Mouse (Mus musculus): ENCODE data around the gene Usp49.

DNA sequence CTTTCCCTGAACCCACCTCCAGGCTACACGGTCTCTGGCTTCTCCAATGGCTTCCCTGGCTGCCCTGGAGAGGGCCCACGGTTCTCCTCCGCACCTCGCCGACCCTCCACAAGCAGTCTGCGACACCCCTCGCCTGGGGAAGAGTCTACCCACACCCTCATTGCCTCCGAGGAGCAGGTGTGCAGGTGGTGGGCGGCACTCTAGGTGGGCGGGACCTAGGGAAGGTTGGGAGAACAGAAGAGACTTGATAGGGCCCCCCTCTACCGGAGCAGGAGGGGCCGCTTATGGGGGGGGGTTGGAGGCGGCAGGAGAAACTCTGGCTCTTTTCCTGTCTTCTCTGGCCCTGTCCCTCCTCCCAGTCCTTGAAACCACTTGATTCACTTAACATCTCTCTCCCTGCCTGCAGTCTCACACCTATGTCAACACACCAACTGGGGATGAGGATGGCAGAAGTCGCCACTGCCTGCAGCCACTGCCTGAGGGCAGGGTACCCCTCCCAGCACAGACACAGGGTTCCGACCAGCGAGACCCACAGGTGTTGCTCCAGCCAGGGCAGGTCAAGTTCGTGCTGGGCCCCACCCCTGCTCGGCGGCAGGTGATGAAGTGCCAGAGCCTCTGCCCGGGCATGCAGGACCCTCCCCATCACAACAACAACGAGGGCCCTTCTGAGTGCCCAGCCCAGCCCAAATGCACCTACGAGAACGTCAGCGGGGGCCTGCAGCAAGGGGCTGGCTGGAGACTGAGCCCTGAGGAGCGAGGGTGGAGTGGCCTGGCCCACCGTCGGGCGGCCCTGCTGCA is 72.3 kb downstream of the Usp49 start:
- TF ChIP-seq POLR2A (IDR thresholded peaks at IDR 0.05; ENCODE audit: low read depth, low read length) (no peak), CTCF (IDR thresholded peaks at IDR 0.05; ENCODE audit: extremely low read depth, insufficient read depth, insufficient read length, insufficient replicate concordance) (no peak)

Measured in spleen, adult 2 months (tissue).